Mouse (Mus musculus) bone marrow macrophage, adult 2 months (primary cell): ENCODE results near the gene Olfr23. TPM values are rescaled to one million over a fixed set of nuclear protein-coding genes. Genes with fewer than 3 reads are reported as not detected.
"Not testable (repeated sequence)": the region's sequence is repeated elsewhere in the genome, so short reads cannot be mapped to it uniquely, and the experiment has no call there.

Experiments used
- H3K27ac ChIP-seq: 2 replicates; pipeline ENCODE4 v1.5.1; 2012; ENCODE audit warnings: low read depth, low read length; ENCODE audit not compliant: insufficient read depth
- H3K4me1 ChIP-seq: 2 replicates; pipeline ENCODE4 v1.6.1; 2012; ENCODE audit warnings: low read length; ENCODE audit not compliant: control insufficient read depth, insufficient read depth
- H3K4me3 ChIP-seq: 2 replicates; pipeline ENCODE4 v1.5.1; 2012; ENCODE audit warnings: mild to moderate bottlenecking, low read length, moderate library complexity; ENCODE audit not compliant: insufficient read depth
- CTCF ChIP-seq: IDR thresholded peaks from 2 replicates; pipeline ENCODE4 v1.5.1; 2012; ENCODE audit warnings: low read depth, mild to moderate bottlenecking, low read length, moderate library complexity
- POLR2A ChIP-seq: IDR thresholded peaks from 2 replicates; pipeline ENCODE4 v1.6.1; 2012; ENCODE audit warnings: mild to moderate bottlenecking, low read depth, low read length, borderline replicate concordance
- polyA plus RNA-seq: library from polyadenylated mRNA; stranded (reverse); fragments of >200 nt; gene quantifications from 2 replicates; pipeline ENCODE4 v1.2.4, GENCODE M21; 2012; ENCODE audit not compliant: missing spikeins, insufficient read depth, insufficient read length

Gene Olfr23
- polyA plus RNA-seq, result not detected in 2 replicates

GRCm38 (mm10) chr11:73936377-73936776 is at the start of gene Olfr23:
TSS of gene Olfr23 (plus strand) at chr11:73936677.
- no peak within 1 kb of the TSS for H3K4me3 ChIP-seq
- no peaks in the 10 kb centered on the region for H3K4me1 ChIP-seq
- H3K27ac ChIP-seq, result no peak within 1 kb of the TSS
- TF ChIP-seq CTCF (no peak), POLR2A (no peak)

GRCm38 (mm10) chr11:73890671-73891070 is 45.8 kb upstream of the Olfr23 start, which contains the start of gene Olfr394:
TSS of gene Olfr394 (minus strand) at chr11:73890771.
- Histone ChIP-seq H3K27ac (no peak within 1 kb of the TSS), H3K4me3 (no peak within 1 kb of the TSS), H3K4me1 (no peaks in the 10 kb centered on the region)
- no peak for TF ChIP-seq CTCF
- TF ChIP-seq POLR2A, result no peak

- not testable (repeated sequence) for H3K4me1 ChIP-seq, H3K4me3 ChIP-seq, H3K27ac ChIP-seq
Observed at GRCm38 (mm10) chr11:73909199-73909598, 27.3 kb upstream of the Olfr23 start, which contains the start of gene Olfr395. TSS of gene Olfr395 (minus strand) at chr11:73909299.

- Histone ChIP-seq H3K27ac (no peak within 1 kb of the TSS), H3K4me1 (no peaks in the 10 kb centered on the region), H3K4me3 (no peak within 1 kb of the TSS)
- TF ChIP-seq POLR2A (no peak), CTCF (no peak)
Observed at GRCm38 (mm10) chr11:73960517-73960916, 24.0 kb downstream of the Olfr23 start, which contains the start of gene Olfr397. TSS of gene Olfr397 (plus strand) at chr11:73960817.

- no peak within 1 kb of the TSS for H3K27ac ChIP-seq
- no peak within 1 kb of the TSS for H3K4me3 ChIP-seq
- no peaks in the 10 kb centered on the region for H3K4me1 ChIP-seq
- TF ChIP-seq POLR2A, result no peak
- no peak for TF ChIP-seq CTCF
Observed at GRCm38 (mm10) chr11:73990307-73990706, 53.8 kb downstream of the Olfr23 start, which contains the start of gene Olfr398. TSS of gene Olfr398 (minus strand) at chr11:73990407.

Other genes with a start within 250 kb of the Olfr23 start
- gene Zfp735, start 247.9 kb upstream of the Olfr23 start, polyA plus RNA-seq, result 0.21 TPM in 1 of 2 replicates, not detected in the other
- gene Olfr389, start 156.0 kb upstream of the Olfr23 start, polyA plus RNA-seq, result not detected in 2 replicates
- not detected in 2 replicates for gene Olfr390, start 153.7 kb upstream of the Olfr23 start, polyA plus RNA-seq
- not detected in 2 replicates for gene Olfr391-ps, start 133.6 kb upstream of the Olfr23 start, polyA plus RNA-seq
- gene Olfr392, start 119.6 kb upstream of the Olfr23 start, polyA plus RNA-seq, result not detected in 2 replicates
- gene Olfr393, start 85.2 kb upstream of the Olfr23 start, polyA plus RNA-seq, result not detected in 2 replicates
- gene Olfr394, start 45.9 kb upstream of the Olfr23 start, polyA plus RNA-seq, result not detected in 2 replicates
- not detected in 2 replicates for gene Olfr395, start 27.4 kb upstream of the Olfr23 start, polyA plus RNA-seq
- gene Olfr397, start 24.1 kb downstream of the Olfr23 start, polyA plus RNA-seq, result not detected in 2 replicates
- not detected in 2 replicates for gene Olfr398, start 53.7 kb downstream of the Olfr23 start, polyA plus RNA-seq
- gene Olfr139, start 119.9 kb downstream of the Olfr23 start, polyA plus RNA-seq, result not detected in 2 replicates
- gene Olfr399, start 119.9 kb downstream of the Olfr23 start, polyA plus RNA-seq, result not detected in 2 replicates
- 0.21 TPM in 1 of 2 replicates, not detected in the other for gene Zfp616, start 133.3 kb downstream of the Olfr23 start, polyA plus RNA-seq
- not detected in 2 replicates for gene Olfr401, start 177.0 kb downstream of the Olfr23 start, polyA plus RNA-seq
- gene Olfr402, start 216.9 kb downstream of the Olfr23 start, polyA plus RNA-seq, result not detected in 2 replicates
- not detected in 2 replicates for gene Olfr403, start 249.6 kb downstream of the Olfr23 start, polyA plus RNA-seq